Mouse (Mus musculus) neutrophil, adult 5-6 weeks (primary cell): ENCODE measurements around the gene Gpank1. TPM values are rescaled to one million over a fixed set of nuclear protein-coding genes. Genes with fewer than 3 reads are reported as not detected.

Experiments used
- ATAC-seq: fragments of 151-379, 151-347 bp; 2 replicates; pipeline ENCODE4 v1.8.0; 2017; ENCODE audit warnings: mild to moderate bottlenecking, moderate TSS enrichment; ENCODE audit not compliant: insufficient number of reproducible peaks, poor library complexity, low FRiP score, severe bottlenecking; ENCODE audit errors: extremely low read depth
- total RNA-seq: library from RNA; stranded (forward); fragments of 200-1000 nt; gene quantifications from 2 replicates; pipeline ENCODE4 v1.2.3, GENCODE M21; 2017

The Gpank1 gene
- total RNA-seq, 1 experiment from 2014 or later: 73.7 TPM

- no peak for ATAC-seq
These were observed 34.2 kb downstream of the Gpank1 start for GRCm38 (mm10) chr17:35155451-35155850.

DNA sequence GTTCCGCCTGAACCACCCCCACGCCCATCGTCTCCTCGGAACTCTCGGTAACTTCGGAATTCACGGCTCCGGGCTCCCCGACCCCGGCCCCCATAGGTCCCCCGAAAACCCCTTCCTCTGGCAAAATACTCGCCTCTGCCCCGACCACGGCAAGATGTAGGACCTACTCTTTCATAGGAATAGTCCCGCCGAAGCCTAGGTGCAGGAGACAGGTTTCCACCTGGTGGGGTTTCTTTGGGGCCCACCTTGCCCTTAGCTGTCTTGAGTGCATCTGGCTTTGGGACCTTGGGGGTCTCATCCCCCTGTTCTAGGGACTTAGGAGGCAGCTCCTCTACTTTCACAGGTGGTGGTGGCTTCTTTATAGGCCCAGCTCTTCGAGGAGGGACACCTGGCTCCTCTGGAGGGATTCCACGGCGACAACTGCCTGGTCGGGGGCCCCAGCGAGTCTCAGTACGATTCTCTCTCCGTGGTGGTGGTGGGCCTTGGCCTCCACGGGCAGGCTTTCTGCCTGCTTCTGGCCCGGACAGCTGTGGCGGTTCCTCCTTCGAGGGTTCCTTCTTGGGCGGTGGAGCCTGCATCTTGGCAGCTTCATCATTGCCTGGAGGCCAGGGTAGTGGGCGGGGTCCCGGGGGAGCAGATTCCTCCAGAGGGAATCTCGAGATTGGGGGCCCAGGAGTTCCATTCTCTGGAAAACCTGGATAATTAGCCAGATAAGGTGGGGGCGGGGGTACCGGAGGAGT lies 35.4 kb downstream of the Gpank1 start:
- no peak for ATAC-seq

- ATAC-seq: no peak
These were observed 36.0 kb downstream of the Gpank1 start for GRCm38 (mm10) chr17:35157254-35157653.

GRCm38 (mm10) chr17:35157661-35158175 lies 36.5 kb downstream of the Gpank1 start:
- ATAC-seq: no peak

- ATAC-seq: no peak
These were observed 37.8 kb downstream of the Gpank1 start for GRCm38 (mm10) chr17:35158850-35159593.

DNA sequence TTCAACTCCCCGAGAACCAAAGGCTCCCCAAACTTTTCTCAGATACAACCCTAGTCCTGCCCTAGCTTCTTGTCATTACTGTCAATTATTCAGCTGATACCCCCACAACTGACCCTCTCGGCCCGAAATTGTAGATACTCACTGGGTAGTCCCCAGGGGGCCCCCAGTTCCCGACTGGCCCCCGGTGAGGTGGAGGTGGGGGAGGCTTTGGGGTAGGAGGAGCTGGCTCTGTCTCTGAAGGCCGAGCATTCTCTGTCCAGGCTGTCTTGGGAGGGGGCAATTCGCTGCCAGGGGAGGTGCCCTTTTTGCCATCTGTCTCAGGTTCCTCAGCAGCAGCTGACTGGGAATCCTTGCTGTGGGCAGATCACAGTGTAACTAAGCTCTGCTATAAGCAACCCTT lies 38.4 kb downstream of the Gpank1 start:
- no peak for ATAC-seq

- no peak for ATAC-seq
These were observed 40.2 kb downstream of the Gpank1 start for GRCm38 (mm10) chr17:35161421-35161820.

DNA sequence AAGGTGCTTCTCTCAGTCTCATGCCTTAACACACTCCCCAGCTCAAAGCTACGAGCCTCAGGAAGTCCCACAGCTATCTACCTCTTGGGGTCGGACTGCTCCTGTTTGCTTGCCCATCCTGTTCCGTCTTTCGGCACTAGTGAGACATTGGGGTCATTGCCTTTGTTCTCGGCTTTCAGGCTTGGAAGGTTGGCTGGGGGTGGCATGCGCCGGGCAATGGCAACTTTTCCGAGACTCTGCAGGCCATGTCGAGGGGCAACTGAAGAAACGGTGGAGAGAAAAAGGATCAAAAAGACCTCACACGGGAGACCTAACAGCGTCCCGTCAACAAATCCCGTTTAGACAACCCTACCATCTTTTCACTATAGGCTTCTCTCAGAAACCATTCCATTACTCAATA lies 40.9 kb downstream of the Gpank1 start:
- ATAC-seq: no peak

- no peak for ATAC-seq
These were observed 41.5 kb downstream of the Gpank1 start for GRCm38 (mm10) chr17:35162730-35163129.

DNA sequence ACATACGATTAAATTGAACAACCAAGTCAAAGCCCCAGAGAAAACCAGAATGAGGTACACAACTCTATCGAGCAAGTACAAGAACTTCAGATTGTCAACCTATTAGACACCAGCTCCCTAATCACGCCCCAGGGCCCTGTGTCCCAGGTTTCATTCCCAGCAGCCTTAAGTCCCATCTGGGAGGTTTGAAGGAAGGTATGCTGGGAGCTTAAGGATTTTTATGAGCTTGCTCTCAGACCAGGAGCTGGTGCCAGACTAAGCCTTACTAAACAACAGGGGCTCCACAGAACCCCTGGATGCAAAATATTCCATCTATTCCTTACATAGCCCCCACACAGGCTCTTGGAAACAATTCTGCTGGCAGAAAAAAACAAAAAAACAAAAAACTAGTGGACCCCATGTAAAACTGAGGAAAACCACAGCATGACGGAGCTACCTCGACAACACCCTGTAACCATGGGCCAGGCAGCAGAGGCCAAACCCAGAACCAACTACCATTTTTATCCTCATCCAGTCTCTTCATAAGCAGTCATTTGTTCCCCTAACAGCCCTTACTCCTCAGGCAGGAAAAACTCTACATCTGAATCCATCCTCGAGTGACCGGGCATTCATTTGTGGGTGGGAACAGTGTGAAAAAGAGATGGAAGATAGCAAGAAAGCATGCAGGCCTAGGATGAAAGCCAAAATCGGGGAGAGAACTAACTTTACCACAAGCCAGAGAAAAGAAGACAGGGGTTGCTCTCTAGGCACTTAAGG lies 42.2 kb downstream of the Gpank1 start:
- no peak for ATAC-seq

GRCm38 (mm10) chr17:35164218-35164567 lies 42.9 kb downstream of the Gpank1 start:
- no peak for ATAC-seq

GRCm38 (mm10) chr17:35164568-35165450 lies 43.6 kb downstream of the Gpank1 start, which contains the start of gene Prrc2a:
TSS of gene Prrc2a (minus strand) at chr17:35164897.
- ATAC-seq: peak; percentile 88

DNA sequence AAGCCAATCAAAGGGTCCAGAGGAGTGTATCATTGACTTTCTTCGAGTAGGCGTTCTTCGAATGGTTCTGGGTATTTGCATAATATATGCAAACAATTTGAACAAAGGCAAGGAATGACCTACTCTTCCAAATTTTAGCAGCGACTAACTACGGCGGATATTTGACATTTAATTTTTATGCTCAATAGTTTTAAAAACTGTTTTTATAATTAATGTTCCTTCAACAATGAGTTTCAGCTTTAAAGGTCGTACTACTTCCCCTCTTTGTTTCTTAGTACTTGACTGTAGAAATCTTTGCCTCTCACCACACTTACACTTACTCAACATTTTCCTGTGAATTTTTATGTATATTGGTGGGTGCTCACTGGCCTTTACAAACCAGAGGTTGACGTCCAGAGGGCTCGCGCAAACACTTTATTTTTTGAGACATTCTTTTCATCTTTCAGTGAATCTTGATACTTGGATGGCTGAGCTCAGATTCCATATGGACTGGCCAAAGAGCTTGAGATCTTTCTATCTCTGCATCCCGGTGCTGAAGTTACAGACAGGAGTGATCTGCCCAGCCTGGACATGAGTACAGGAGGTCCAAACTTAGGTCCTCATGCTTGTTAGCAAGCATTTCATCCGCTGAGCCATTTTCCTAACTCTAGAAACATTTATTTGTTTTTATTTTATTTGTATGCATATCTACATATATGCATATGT lies 44.3 kb downstream of the Gpank1 start:
- no peak for ATAC-seq

DNA sequence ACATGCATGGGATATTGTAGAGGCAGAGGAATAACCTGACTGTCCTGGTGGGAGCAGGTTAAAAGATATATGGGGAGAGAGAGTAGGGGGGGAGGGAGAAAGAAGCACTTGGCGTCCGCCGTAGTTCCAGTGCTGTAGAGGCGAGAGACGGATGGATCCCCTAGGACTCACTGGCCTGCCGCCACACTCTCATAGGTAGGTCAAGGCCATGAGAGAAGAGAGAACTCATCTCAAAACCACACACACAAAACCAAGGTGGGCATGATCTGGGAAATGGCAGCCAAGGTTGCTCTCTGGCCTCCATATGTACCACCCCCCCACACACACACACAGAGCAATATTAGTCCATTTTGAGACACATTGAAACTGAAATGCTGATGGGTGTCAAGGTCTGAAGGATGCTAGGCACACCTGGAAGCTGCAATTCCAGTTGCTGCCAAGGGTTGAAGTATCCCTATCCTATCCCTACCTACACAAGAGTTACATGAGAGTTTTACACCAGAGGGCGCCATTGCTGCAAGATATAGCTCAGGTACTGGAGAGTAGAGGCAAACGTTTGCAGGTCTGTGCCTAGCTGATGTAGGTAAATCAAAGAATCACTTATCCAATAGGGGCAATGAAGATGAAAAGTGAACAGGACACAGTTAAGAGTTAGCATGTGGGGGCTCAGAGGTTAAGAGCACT lies 45.2 kb downstream of the Gpank1 start:
- ATAC-seq: peak; percentile 32; the same call in 1 of the 2 replicates

DNA sequence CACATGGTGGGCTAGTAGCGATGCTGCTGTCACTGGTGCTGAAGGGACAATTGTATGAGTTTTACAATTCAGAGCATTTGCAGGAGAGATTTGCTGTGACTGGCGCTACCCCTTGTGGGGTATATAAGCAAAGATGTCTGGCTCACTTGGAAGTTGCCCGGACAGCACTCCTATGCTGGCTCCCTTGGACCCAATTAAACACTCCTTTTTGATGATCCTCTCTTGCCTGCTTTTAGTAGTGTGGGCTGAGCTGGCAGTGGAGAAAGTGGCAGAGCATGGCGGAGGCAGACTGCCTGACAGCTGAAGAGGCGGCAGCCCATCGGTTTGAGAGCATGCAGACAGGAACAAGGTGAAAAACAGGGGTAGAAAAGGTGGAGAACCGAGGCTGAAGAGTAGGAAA lies 46.5 kb downstream of the Gpank1 start:
- ATAC-seq: no peak

DNA sequence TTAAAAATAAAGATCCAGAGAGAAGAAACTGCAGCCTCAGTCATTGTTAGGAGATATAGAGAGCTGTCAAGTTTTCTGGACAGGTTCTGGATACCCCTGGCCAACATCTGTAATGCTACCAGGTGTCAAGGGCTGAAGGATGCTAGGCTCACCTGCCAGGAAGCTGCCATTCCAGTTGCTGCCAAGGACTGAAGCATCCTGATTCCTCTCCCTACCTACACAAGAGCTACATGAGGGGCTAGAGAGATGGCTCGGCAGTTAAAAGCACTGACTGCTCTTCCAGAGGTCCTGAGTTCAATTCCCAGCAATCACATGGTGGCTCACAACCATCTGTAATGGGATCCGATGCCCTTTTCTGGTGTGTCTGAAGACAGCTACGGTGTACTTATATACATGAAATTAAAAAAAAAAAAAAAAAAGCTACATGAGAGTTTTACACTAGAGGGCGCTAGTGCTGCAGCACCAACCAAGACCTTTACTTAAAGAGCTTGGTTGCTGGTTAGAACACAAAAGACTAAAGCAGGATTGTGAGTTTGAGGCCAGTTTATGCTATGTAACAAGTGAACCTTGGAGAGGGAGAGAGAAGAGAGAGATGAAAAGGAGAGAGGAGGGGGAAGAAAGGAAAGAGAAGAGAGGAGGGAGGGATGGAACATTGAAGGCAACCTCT lies 47.4 kb downstream of the Gpank1 start:
- no peak for ATAC-seq
